Mouse (Mus musculus): ENCODE data around the gene Gipc2. TPM values are rescaled to one million over a fixed set of nuclear protein-coding genes. Genes with fewer than 3 reads are reported as not detected.

Gipc2 gene
- polyA plus RNA-seq, 1 experiment from 2014 or later: 12.3 TPM

DNA sequence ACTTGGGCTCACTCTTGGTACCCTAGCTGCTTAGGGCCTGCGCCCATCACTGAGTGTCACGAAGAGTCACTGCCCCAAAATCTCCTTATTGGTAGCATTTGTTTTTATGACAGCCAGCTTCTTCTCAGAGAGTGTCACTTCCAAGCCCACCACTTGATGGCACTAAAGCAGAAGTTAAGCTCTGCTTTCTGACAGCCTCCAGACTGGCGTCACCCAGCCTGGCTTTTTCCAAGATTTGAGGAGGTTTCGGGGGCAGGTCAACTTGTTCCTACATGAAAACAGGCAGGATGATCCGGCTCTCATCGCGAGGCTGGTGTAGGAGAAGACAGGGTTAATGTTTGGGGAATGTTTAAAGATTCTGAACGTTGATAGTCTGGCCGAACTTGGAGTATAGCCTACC, 54.9 kb downstream of the Gipc2 start:
- Histone ChIP-seq H3K4me2 (peak overlapping the region; percentile 23; the same call in 1 of the 2 replicates), H3K9me3 (replicated peaks) (no peaks in the 10 kb centered on the region), H3K4me3 (no peak overlapping the region), H3K27me3 (replicated peaks) (peaks cover 49% of the 10 kb centered on the region), H3K4me1 (peaks cover 57% of the 10 kb centered on the region), H3K27ac (no peak overlapping the region), H3K36me3 (no peaks in the 10 kb centered on the region), H3K9ac (no peak overlapping the region)
- ATAC-seq: no peak
- WGBS (ENCODE audit: insufficient replicate concordance): 16% methylated on average over 9 of the region's 9 CpGs

GRCm38 (mm10) chr3:152109260-152109587, 56.8 kb downstream of the Gipc2 start:
- ATAC-seq: no peak
- Histone ChIP-seq H3K9ac (no peak overlapping the region), H3K9me3 (replicated peaks) (no peaks in the 10 kb centered on the region), H3K4me1 (peaks cover 43% of the 10 kb centered on the region), H3K36me3 (no peaks in the 10 kb centered on the region), H3K27ac (no peak overlapping the region), H3K27me3 (replicated peaks) (peaks cover 65% of the 10 kb centered on the region), H3K4me3 (no peak overlapping the region), H3K4me2 (no peak overlapping the region)
- WGBS (ENCODE audit: insufficient replicate concordance): 51% methylated on average over 7 of the region's 7 CpGs

- H3K4me1 ChIP-seq: peaks cover 38% of the 10 kb centered on the region
- no peaks in the 10 kb centered on the region for H3K9me3 ChIP-seq (replicated peaks)
- H3K4me3 ChIP-seq: no peak overlapping the region
- ATAC-seq: no peak
- WGBS (ENCODE audit: insufficient replicate concordance): 34% methylated on average over 3 of the region's 3 CpGs
- H3K36me3 ChIP-seq: no peaks in the 10 kb centered on the region
- H3K9ac ChIP-seq: no peak overlapping the region
- H3K27me3 ChIP-seq (replicated peaks): peaks cover 65% of the 10 kb centered on the region
- no peak overlapping the region for H3K4me2 ChIP-seq
- H3K27ac ChIP-seq: no peak overlapping the region
Measured at GRCm38 (mm10) chr3:152108560-152109259, 57.3 kb downstream of the Gipc2 start.

DNA sequence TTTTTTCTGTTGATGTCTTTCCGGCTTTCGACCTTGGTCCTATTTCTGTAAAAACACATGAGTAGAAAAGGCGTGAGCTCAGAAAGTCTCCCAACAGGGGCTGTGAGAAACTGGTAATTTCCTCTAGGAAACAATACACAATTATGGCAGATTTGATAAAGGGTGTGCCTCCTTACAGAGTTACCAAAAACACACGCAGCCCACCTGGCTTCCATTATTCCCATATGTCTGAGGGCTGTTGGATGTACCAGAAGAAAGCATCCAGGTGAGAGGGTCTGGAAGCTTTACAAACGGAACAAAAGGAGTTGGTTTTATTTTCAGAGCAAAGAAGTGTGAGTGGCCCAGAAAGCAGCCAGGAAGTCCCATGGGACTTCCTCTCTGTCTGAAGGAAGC, 58.0 kb downstream of the Gipc2 start:
- Histone ChIP-seq H3K9me3 (replicated peaks) (no peaks in the 10 kb centered on the region), H3K9ac (no peak overlapping the region), H3K4me2 (0 out of 2 replicates have a peak overlapping the region, but pooled peaks have one; percentile 53), H3K36me3 (no peaks in the 10 kb centered on the region), H3K4me3 (no peak overlapping the region), H3K27ac (no peak overlapping the region), H3K27me3 (replicated peaks) (peaks cover 65% of the 10 kb centered on the region), H3K4me1 (peaks cover 33% of the 10 kb centered on the region)
- 40% methylated on average over 5 of the region's 5 CpGs for WGBS (ENCODE audit: insufficient replicate concordance)
- no peak for ATAC-seq

DNA sequence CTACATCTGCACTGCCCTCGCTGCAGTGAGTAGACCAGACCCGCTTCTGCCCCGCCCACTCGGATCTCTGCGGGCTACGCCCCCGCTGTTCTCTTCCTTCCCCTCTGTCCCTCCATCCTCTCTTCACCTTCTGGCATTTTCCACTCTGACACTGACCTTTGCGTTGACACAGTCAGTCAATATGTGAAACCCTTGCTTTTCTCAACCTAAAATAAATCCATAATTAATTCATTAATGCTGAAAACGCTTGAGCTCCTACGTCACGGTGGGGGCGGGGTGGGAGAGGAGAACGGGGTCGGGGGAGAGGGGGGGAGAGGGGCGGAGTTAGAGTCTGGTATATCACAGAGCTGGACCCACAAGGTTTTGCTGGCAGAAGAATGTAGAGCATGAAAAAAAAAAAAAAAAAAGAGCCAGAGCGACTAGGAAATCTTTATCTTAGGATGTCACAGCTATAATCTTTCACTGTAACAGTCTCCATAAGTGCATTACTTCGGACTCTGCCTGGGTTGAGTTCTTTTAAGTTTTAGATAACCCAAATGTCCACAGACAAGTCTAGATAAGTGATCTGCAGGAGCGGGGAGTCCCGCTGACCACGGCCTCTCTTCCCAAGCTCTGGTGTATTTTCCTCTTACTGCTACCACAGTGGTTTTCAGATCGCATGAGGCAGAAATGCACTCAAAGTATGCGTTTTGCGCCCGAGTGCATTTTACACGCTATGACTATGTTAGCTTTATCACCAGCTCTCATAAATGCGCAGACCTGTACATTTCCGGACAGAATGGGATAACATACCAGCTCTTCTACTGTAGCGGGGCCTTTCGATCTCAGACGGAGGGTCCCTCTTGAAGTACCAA, 58.7 kb downstream of the Gipc2 start:
- no peak overlapping the region for H3K9ac ChIP-seq
- no peaks in the 10 kb centered on the region for H3K9me3 ChIP-seq (replicated peaks)
- H3K27ac ChIP-seq: no peak overlapping the region
- H3K4me1 ChIP-seq: peaks cover 29% of the 10 kb centered on the region
- no peaks in the 10 kb centered on the region for H3K36me3 ChIP-seq
- peak; percentile 41 for ATAC-seq
- peak overlapping the region; percentile 53 for H3K4me2 ChIP-seq
- peak overlapping the region; percentile 24 for H3K4me3 ChIP-seq
- WGBS (ENCODE audit: insufficient replicate concordance): 20% methylated on average over 30 of the region's 30 CpGs
- H3K27me3 ChIP-seq (replicated peaks): peaks cover 65% of the 10 kb centered on the region

DNA sequence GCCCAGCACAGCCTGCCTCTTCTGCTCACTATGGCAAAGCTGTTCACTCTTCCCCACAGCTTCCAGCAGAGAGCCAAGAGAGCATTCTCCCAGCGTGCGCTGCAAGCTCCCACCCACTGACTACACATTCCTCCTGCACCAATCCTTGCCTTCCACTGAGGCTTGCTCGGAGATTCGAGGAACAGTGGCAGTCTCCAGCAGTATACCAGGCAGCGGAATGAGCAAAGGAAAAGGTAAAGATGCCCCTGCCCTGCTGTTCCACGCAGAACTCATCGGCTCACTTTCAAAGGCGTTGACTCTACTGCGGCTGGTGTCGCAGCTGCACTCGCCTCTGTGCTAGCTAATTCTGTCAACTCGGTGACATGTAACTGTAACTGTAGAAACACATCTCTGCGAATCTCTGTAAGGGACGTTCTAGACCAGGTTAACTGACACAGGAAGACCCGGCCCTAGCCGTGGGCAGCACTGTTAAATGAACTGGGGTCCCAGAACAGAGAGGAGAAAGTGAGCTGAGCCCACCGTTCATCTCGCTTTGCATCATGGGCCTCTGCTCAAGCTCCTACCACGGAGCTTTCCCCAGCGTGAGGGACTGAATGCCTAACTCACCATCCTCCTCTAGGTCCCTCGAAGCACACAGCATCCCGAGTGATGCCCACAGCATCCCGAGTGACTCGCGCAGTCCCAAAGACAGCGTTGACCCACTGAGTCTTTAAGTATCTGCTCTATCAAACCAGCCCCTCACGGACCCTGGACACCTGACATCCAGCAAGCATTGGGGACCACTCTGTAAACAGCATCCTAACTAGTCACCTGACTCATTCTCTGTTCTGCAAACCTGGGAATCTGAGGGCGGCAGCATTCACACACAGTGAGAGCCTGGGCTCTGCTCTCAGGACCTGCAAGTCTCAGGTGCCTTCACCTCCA, 59.5 kb downstream of the Gipc2 start:
- no peak for ATAC-seq
- WGBS (ENCODE audit: insufficient replicate concordance): 10% methylated on average over 28 of the region's 28 CpGs
- Histone ChIP-seq H3K4me3 (peak overlapping the region; percentile 24), H3K36me3 (no peaks in the 10 kb centered on the region), H3K27ac (no peak overlapping the region), H3K9ac (no peak overlapping the region), H3K4me2 (peak overlapping the region; percentile 53), H3K27me3 (replicated peaks) (peaks cover 65% of the 10 kb centered on the region), H3K4me1 (peaks cover 28% of the 10 kb centered on the region), H3K9me3 (replicated peaks) (0 out of 2 replicates have a peak, but pooled peaks cover 1% of the 10 kb centered on the region)

- H3K27me3 ChIP-seq (replicated peaks): peaks cover 59% of the 10 kb centered on the region
- peak overlapping the region; percentile 35 for H3K4me2 ChIP-seq
- WGBS (ENCODE audit: insufficient replicate concordance): 5% methylated on average over 14 of the region's 14 CpGs
- H3K4me1 ChIP-seq: peaks cover 24% of the 10 kb centered on the region
- H3K36me3 ChIP-seq: no peaks in the 10 kb centered on the region
- peak; percentile 69 for ATAC-seq
- peak overlapping the region; percentile 12; the same call in 1 of the 2 replicates for H3K4me3 ChIP-seq
- no peak overlapping the region for H3K9ac ChIP-seq
- H3K9me3 ChIP-seq (replicated peaks): 0 out of 2 replicates have a peak, but pooled peaks cover 2% of the 10 kb centered on the region
- no peak overlapping the region for H3K27ac ChIP-seq
Measured at GRCm38 (mm10) chr3:152105341-152105740, 60.7 kb downstream of the Gipc2 start.

- Histone ChIP-seq H3K4me2 (no peak overlapping the region), H3K4me1 (peaks cover 24% of the 10 kb centered on the region)
Measured at GRCm38 (mm10) chr3:152103381-152103780, 62.6 kb downstream of the Gipc2 start.

DNA sequence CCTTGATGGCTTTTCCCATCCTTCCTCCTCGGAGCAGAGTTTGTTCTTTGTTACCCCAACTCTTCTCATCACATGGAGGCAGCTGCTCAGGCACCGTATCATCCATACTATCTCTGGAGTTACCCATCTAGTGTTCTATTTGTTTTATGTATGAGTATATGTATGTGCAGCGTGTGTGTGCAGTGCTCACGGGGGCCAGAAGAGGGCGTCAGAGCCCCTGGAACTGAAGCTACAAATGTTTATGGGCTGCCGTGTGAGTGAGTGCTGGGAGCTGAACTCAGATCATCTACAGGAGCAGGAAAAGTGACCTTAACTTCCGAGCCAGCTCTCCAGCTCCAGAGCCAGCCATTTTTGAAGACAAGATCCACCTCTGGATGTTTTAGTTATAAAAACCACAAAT, 64.6 kb downstream of the Gipc2 start:
- peaks cover 20% of the 10 kb centered on the region for H3K27me3 ChIP-seq (replicated peaks)
- 0 out of 2 replicates have a peak, but pooled peaks cover 2% of the 10 kb centered on the region for H3K9me3 ChIP-seq (replicated peaks)
- H3K27ac ChIP-seq: no peak overlapping the region
- H3K36me3 ChIP-seq: no peaks in the 10 kb centered on the region
- ATAC-seq: no peak
- no peak overlapping the region for H3K4me2 ChIP-seq
- no peak overlapping the region for H3K4me3 ChIP-seq
- peaks cover 8% of the 10 kb centered on the region for H3K4me1 ChIP-seq
- WGBS (ENCODE audit: insufficient replicate concordance): 79% methylated on average over 7 of the region's 7 CpGs
- no peak overlapping the region for H3K9ac ChIP-seq

More at GRCm38 (mm10) chr3:152103381-152103780, 62.6 kb downstream of the Gipc2 start:
- no peak for ATAC-seq
- Histone ChIP-seq H3K27ac (no peak overlapping the region), H3K9me3 (replicated peaks) (0 out of 2 replicates have a peak, but pooled peaks cover 2% of the 10 kb centered on the region), H3K27me3 (replicated peaks) (peaks cover 39% of the 10 kb centered on the region), H3K9ac (no peak overlapping the region), H3K36me3 (no peaks in the 10 kb centered on the region), H3K4me3 (no peak overlapping the region)
- 82% methylated on average over 4 of the region's 4 CpGs for WGBS (ENCODE audit: insufficient replicate concordance)

GRCm38 (mm10) chr3:152100119-152100818, 65.8 kb downstream of the Gipc2 start:
- no peak overlapping the region for H3K9ac ChIP-seq
- ATAC-seq: peak; percentile 47
- peaks cover 8% of the 10 kb centered on the region for H3K27me3 ChIP-seq (replicated peaks)
- H3K36me3 ChIP-seq: no peaks in the 10 kb centered on the region
- no peak overlapping the region for H3K4me3 ChIP-seq
- H3K9me3 ChIP-seq (replicated peaks): 0 out of 2 replicates have a peak, but pooled peaks cover 2% of the 10 kb centered on the region
- no peaks in the 10 kb centered on the region for H3K4me1 ChIP-seq
- no peak overlapping the region for H3K27ac ChIP-seq
- H3K4me2 ChIP-seq: 0 out of 2 replicates have a peak overlapping the region, but pooled peaks have one; percentile 21
- WGBS (ENCODE audit: insufficient replicate concordance): 46% methylated on average over 11 of the region's 11 CpGs

DNA sequence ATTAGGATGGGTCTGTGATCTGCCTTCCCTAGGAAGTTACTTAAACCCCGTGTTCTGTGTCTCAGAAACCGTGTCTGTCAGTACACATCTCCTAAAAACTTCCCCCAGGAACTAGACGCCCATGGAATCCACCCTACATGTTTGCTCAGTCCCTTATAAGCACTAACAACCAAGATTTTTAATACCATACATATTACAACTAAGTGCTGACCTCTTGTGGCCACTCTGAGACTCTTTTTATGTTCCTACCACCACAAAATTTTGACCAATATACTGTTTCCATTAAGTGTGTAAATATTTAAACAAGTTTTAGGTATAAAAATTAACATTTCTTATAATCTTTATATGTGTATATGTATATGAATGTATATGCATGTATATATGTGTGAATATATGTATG, 71.0 kb downstream of the Gipc2 start:
- H3K4me2 ChIP-seq: no peak overlapping the region
- no peak overlapping the region for H3K9ac ChIP-seq
- WGBS (ENCODE audit: insufficient replicate concordance): 9% methylated on average over 3 of the region's 3 CpGs
- H3K27me3 ChIP-seq (replicated peaks): peaks cover 22% of the 10 kb centered on the region
- no peak overlapping the region for H3K27ac ChIP-seq
- no peaks in the 10 kb centered on the region for H3K9me3 ChIP-seq (replicated peaks)
- no peak for ATAC-seq
- no peaks in the 10 kb centered on the region for H3K4me1 ChIP-seq
- H3K4me3 ChIP-seq: no peak overlapping the region
- H3K36me3 ChIP-seq: no peaks in the 10 kb centered on the region

Measured in liver, embryonic 12.5 days (tissue).